Mouse (Mus musculus): ENCODE results near the gene Gm28308. TPM values are rescaled to one million over a fixed set of nuclear protein-coding genes. Genes with fewer than 3 reads are reported as not detected.
A peak's percentile ranks its signal among the peaks of the same experiment; 100 is the strongest.

The Gm28308 gene
- total RNA-seq, 1 experiment from 2014 or later, result not detected

DNA sequence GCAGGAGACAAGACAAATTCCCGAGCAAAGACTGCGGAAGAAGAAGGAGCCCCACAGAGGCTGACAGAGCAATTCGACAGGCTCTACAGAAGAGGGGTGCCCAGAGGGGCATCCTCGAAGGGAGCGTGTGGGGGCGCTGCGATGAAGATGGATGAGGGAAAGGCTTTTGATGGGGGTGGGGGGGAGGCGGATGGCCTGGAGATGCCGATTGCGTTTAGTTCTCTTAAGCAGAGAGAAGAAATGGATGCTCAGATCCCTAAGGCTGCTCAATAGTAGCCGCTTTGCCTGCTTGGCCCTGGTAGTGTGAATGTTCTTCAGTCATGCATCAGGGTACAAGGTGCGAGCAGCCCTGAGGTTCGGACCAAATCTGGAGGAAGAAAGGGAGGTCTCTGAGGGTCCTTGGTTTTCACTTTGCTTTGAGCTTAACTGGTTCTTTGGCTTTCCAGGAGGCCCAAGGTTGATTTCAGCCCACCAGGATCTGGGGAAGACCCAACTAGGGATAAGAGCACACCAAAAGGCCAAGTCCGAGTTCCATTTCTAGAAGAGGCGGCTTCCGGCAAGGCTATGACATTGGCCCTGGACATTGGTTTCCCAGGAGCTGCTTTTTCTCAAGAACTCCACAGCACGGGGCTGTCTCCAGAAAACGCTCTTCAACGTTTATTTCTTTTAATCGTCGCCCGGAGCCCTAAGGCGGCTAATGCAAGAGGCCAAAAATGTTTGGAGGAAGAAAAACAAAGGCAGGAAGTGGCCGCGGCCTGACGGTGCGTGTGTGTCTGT is 35.7 kb upstream of the Gm28308 start:
- no peak for ATAC-seq (replicated peaks in 1 of 2; ENCODE audit: insufficient read depth in 1 of 2, low FRiP score in 2 of 2, low TSS enrichment in 1 of 2, low read depth in 1 of 2, poor library complexity in 2 of 2, severe bottlenecking in 2 of 2)

- ATAC-seq (replicated peaks in 1 of 2; ENCODE audit: insufficient read depth in 1 of 2, low FRiP score in 2 of 2, low TSS enrichment in 1 of 2, low read depth in 1 of 2, poor library complexity in 2 of 2, severe bottlenecking in 2 of 2), result no peak
These were observed 34.9 kb upstream of the Gm28308 start for GRCm38 (mm10) chr6:52247766-52248637.

DNA sequence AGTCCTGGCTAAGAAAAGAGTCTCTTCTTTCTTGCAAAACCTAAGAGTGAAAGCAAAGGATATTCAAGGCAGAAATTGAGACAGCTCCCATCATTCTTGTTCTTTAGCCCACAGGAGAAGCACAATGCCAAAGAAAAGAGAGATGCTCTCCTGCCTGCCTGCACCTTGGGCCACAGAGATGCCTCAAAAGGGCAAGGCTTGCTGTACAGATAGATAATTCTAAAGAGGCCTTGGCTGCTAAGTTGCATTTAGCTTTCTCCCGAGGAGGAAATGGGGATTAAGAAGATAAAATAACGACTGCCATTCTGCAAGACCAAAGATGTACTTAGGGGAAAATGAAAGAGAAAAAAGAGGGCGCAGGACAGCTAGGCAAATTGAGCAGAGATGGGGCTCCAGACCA is 33.8 kb upstream of the Gm28308 start:
- ATAC-seq (replicated peaks in 1 of 2; ENCODE audit: insufficient read depth in 1 of 2, low FRiP score in 2 of 2, low TSS enrichment in 1 of 2, low read depth in 1 of 2, poor library complexity in 2 of 2, severe bottlenecking in 2 of 2), result no peak

DNA sequence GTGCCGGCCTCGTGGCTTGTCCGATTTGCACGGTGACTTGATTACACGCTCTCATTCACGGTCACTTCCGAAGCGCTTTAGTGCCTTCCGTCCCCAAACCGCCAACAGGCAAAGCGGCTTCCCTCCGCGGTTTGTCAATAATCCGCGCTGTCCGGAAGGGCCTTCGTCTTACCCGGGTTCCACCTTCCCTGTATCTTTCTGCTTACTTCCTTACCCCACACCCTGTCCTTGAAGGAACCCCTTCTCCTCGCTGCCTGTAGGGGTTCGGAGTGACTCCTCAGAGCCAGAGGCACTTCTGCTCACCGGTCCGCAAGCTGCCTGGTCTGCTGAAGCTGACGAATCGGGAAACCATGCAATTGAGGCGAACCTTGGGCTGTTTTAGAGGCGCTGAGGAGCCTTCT is 33.3 kb upstream of the Gm28308 start:
- peak; percentile 62; a peak in 3 of 4 replicates for ATAC-seq (replicated peaks in 1 of 2; ENCODE audit: insufficient read depth in 1 of 2, low FRiP score in 2 of 2, low TSS enrichment in 1 of 2, low read depth in 1 of 2, poor library complexity in 2 of 2, severe bottlenecking in 2 of 2)

- no peak for ATAC-seq (replicated peaks in 1 of 2; ENCODE audit: insufficient read depth in 1 of 2, low FRiP score in 2 of 2, low TSS enrichment in 1 of 2, low read depth in 1 of 2, poor library complexity in 2 of 2, severe bottlenecking in 2 of 2)
These were observed 32.6 kb upstream of the Gm28308 start, which contains the start of gene Hoxa11 for GRCm38 (mm10) chr6:52245757-52246142. TSS of gene Hoxa11 (minus strand) at chr6:52245810.

DNA sequence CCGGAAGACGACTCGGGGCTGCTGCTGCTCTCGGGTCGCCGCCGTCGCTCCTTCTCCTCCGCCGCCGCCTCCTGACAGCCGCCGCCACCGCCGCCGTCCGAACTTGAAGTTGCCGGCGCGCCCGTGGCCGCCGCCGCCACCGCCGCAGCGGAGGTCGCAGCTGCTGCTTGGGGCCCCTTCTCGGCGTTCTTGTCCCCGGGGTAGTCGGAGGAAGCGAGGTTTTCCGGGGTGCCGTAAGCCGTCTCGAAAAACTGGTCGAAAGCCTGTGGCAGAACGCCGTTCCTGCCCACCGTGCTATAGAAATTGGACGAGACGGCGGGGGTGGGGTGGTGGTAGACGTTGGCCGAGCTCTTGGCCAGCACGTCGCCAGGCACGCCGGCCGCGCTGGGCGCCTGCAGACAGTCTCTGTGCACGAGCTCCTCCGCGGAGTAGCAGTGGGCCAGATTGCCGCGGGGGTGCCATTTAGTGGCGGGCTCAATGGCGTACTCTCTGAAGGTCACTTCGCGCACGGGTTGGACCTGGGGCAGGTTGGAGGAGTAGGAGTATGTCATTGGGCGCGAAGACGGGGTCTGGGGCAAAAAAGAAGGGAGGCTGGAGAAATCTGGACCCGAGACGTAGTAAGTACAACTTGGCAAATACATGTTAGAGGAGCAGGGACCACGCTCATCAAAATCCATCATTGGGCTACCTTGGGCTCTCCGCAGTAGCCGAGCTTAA is 32.1 kb upstream of the Gm28308 start:
- ATAC-seq (replicated peaks in 1 of 2; ENCODE audit: insufficient read depth in 1 of 2, low FRiP score in 2 of 2, low TSS enrichment in 1 of 2, low read depth in 1 of 2, poor library complexity in 2 of 2, severe bottlenecking in 2 of 2), result no peak

DNA sequence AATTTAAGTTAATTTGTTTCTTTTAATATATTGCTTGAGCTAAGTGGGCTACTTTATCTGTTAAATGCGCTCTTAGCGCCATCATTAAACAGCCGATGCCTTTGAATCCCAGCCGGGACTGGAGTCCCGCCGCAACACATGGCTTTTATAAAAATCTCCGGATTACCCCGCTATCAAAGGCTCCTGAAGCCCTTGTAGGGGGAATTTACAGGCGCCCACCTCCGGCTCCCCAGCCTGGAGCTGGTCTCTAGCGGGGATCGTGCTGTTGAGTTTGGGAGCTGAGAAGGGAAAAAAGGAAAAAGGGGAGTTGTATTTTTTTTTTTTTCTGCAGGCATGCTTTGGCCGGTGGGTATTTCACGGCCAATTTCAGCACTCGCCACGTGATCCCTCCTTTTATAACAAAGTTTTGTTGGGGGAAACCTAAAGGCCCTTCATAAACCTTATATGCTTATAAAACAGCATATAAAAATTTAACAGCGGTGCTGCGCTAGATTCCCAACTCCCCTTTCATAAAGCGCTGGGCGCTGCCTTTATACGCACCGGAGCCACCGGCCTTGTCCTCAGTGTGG is 31.4 kb upstream of the Gm28308 start:
- no peak for ATAC-seq (replicated peaks in 1 of 2; ENCODE audit: insufficient read depth in 1 of 2, low FRiP score in 2 of 2, low TSS enrichment in 1 of 2, low read depth in 1 of 2, poor library complexity in 2 of 2, severe bottlenecking in 2 of 2)

DNA sequence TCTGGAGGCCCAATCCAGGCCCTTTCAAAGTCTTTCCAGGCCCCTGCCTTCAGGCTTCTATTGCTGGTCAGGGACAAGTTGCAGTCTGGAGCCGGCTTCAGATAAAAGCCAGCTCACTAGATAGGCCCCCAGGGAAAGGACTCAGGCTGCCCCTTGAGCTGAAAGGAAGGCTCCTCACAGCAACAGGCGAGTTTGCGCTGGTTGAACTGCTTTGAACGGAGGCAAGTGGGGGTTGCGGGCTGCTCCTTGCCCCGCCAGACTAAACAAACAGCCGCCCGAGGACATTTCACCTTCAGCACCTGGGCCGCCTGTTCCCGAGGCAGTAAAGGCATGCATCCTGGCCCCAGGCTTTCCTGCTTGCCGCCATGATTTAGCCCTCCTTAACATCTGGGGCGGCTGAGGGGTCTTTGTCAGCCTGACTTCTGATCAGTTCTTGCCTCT is 30.6 kb upstream of the Gm28308 start:
- ATAC-seq (replicated peaks in 1 of 2; ENCODE audit: insufficient read depth in 1 of 2, low FRiP score in 2 of 2, low TSS enrichment in 1 of 2, low read depth in 1 of 2, poor library complexity in 2 of 2, severe bottlenecking in 2 of 2), result no peak

- no peak for ATAC-seq (replicated peaks in 1 of 2; ENCODE audit: insufficient read depth in 1 of 2, low FRiP score in 2 of 2, low TSS enrichment in 1 of 2, low read depth in 1 of 2, poor library complexity in 2 of 2, severe bottlenecking in 2 of 2)
These were observed 29.7 kb upstream of the Gm28308 start for GRCm38 (mm10) chr6:52242801-52243332.

DNA sequence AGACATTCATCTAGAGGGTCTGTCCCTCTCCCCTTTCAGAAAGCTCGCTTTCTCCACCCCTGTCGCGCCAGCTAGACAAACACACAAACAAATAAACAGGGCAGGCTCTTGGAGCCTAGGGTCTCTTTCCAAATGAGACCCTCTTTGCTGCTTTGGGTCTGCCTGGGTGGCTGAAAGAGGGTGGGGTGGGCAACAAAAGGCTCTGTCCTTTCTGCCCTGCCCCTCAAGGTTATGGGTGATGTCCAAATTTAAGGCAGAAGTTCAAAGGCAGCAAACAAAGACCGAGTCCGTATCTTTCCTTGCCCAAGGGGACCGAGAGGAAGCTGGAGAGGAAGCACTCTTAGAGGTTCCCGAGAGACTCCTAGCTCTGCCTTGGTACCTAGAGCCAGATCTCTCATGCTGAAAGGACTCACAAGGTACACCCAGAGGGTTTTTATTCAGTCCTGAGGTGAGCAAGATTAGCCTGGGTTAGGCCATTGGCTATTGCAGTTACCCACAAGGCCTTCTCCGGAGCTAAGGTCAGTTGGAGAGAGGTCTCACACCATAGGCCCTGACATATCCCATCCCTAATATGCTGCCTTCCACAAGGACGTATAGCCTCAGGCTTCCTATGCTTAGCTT is 28.0 kb upstream of the Gm28308 start:
- ATAC-seq (replicated peaks in 1 of 2; ENCODE audit: insufficient read depth in 1 of 2, low FRiP score in 2 of 2, low TSS enrichment in 1 of 2, low read depth in 1 of 2, poor library complexity in 2 of 2, severe bottlenecking in 2 of 2), result no peak

- ATAC-seq (replicated peaks in 1 of 2; ENCODE audit: insufficient read depth in 1 of 2, low FRiP score in 2 of 2, low TSS enrichment in 1 of 2, low read depth in 1 of 2, poor library complexity in 2 of 2, severe bottlenecking in 2 of 2), result peak; percentile 84 to 93
These were observed 27.4 kb upstream of the Gm28308 start, which contains the start of gene Hoxa10 for GRCm38 (mm10) chr6:52240389-52241000. TSS of gene Hoxa10 (minus strand) at chr6:52240854.

DNA sequence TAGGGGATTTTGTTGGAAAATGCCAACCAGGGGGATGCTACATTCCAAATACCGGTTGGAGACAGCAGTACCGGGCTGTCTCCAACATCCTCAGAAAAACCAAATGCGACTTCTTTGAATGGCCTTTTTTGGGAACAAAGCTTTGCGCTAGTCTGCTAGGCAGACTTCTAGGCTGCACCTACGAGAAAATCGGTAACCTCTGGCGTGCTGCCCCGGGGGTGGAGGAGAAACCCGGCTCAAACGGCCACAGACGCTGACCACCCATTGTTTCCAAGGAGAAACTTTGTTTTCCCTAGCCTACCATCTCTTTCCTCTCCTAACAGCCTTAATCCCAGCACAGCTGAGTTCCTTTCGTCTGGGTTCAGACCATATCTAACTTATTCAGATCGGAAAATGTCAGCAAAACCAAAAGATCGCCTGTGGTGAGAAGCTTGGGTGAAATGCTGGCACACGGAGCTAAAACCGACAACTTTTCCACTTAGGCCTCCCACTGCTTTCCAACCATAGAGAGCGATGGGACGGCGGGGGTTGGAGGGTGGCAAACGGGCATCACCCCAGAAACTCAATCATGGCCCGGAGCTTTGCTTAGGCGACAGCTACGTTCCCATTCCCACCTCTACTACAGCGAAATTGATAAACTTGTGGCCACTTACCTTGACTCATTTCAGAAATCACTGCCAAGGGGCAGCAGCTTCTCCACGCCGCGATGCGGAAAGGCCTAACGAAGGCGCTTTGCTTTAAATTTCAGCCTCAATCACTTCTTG is 26.7 kb upstream of the Gm28308 start:
- ATAC-seq (replicated peaks in 1 of 2; ENCODE audit: insufficient read depth in 1 of 2, low FRiP score in 2 of 2, low TSS enrichment in 1 of 2, low read depth in 1 of 2, poor library complexity in 2 of 2, severe bottlenecking in 2 of 2), result no peak

DNA sequence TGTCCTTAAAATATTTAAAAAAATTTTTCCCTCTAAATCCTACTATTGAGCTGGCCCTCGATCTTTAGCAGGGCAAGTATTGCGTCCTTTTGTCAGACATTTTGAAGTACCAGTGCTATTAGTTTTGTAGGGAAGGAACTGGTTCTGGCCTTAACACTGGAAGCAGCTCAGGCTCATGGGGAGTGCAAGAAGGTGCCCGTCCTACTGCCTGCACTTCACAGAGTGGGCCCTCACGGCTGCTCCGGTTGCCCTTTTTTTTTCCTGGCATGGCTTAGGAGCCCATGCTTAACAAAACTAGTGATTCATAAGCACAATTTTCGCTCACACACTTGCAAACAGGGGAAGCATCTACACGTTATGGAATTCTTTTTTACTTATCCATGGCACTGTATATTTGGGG is 25.8 kb upstream of the Gm28308 start:
- no peak for ATAC-seq (replicated peaks in 1 of 2; ENCODE audit: insufficient read depth in 1 of 2, low FRiP score in 2 of 2, low TSS enrichment in 1 of 2, low read depth in 1 of 2, poor library complexity in 2 of 2, severe bottlenecking in 2 of 2)

GRCm38 (mm10) chr6:52238155-52238545 is 25.0 kb upstream of the Gm28308 start:
- no peak for ATAC-seq (replicated peaks in 1 of 2; ENCODE audit: insufficient read depth in 1 of 2, low FRiP score in 2 of 2, low TSS enrichment in 1 of 2, low read depth in 1 of 2, poor library complexity in 2 of 2, severe bottlenecking in 2 of 2)

- ATAC-seq (replicated peaks in 1 of 2; ENCODE audit: insufficient read depth in 1 of 2, low FRiP score in 2 of 2, low TSS enrichment in 1 of 2, low read depth in 1 of 2, poor library complexity in 2 of 2, severe bottlenecking in 2 of 2), result no peak
These were observed 24.4 kb upstream of the Gm28308 start for GRCm38 (mm10) chr6:52237346-52238154.
